Mouse (Mus musculus): ENCODE measurements around the gene Ovca2. TPM values are rescaled to one million over a fixed set of nuclear protein-coding genes. Genes with fewer than 3 reads are reported as not detected.

Ovca2 gene
- polyA plus RNA-seq, 1 experiment from 2014 or later: 14.4 TPM

- ATAC-seq: no peak
- H3K9me3 ChIP-seq (ENCODE audit: control insufficient read depth, low read length): no peaks in the 10 kb centered on the region
- no peak overlapping the region for H3K9ac ChIP-seq (ENCODE audit: low read depth, low read length)
- 0 out of 2 replicates have a peak overlapping the region, but pooled peaks have one; percentile 24 for H3K27ac ChIP-seq (ENCODE audit: low read depth, low read length)
- H3K4me2 ChIP-seq (ENCODE audit: low read length): no peak overlapping the region
- H3K27me3 ChIP-seq (replicated peaks; ENCODE audit: control insufficient read depth, insufficient read depth, low read length): no peaks in the 10 kb centered on the region
- H3K4me1 ChIP-seq (ENCODE audit: control insufficient read depth, insufficient read depth, low read depth, low read length): peaks cover 17% of the 10 kb centered on the region
- no peaks in the 10 kb centered on the region for H3K36me3 ChIP-seq (ENCODE audit: control insufficient read depth, insufficient read depth, low read length)
- 47% methylated on average over 3 of the region's 3 CpGs for WGBS
- no peak overlapping the region for H3K4me3 ChIP-seq (ENCODE audit: low read length)
Measured at GRCm38 (mm10) chr11:75212876-75213275, 34.2 kb upstream of the Ovca2 start.

GRCm38 (mm10) chr11:75212031-75212667 is 33.5 kb upstream of the Ovca2 start:
- H3K4me1 ChIP-seq (ENCODE audit: control insufficient read depth, insufficient read depth, low read depth, low read length): peaks cover 17% of the 10 kb centered on the region

GRCm38 (mm10) chr11:75210755-75211154 is 32.1 kb upstream of the Ovca2 start:
- no peak overlapping the region for H3K27ac ChIP-seq (ENCODE audit: low read depth, low read length)
- 64% methylated on average over 6 of the region's 6 CpGs for WGBS
- H3K4me2 ChIP-seq (ENCODE audit: low read length): no peak overlapping the region
- H3K27me3 ChIP-seq (replicated peaks; ENCODE audit: control insufficient read depth, insufficient read depth, low read length): no peaks in the 10 kb centered on the region
- no peaks in the 10 kb centered on the region for H3K36me3 ChIP-seq (ENCODE audit: control insufficient read depth, insufficient read depth, low read length)
- peaks cover 17% of the 10 kb centered on the region for H3K4me1 ChIP-seq (ENCODE audit: control insufficient read depth, insufficient read depth, low read depth, low read length)
- no peak overlapping the region for H3K9ac ChIP-seq (ENCODE audit: low read depth, low read length)
- ATAC-seq: no peak
- no peaks in the 10 kb centered on the region for H3K9me3 ChIP-seq (ENCODE audit: control insufficient read depth, low read length)
- no peak overlapping the region for H3K4me3 ChIP-seq (ENCODE audit: low read length)

More at GRCm38 (mm10) chr11:75212031-75212667, 33.5 kb upstream of the Ovca2 start:
- 39% methylated on average over 8 of the region's 8 CpGs for WGBS
- peak; percentile 21; the same call in 1 of the 2 replicates for ATAC-seq
- Histone ChIP-seq H3K9ac (ENCODE audit: low read depth, low read length) (no peak overlapping the region), H3K27ac (ENCODE audit: low read depth, low read length) (peak overlapping the region; percentile 61; the same call in 1 of the 2 replicates), H3K9me3 (ENCODE audit: control insufficient read depth, low read length) (no peaks in the 10 kb centered on the region), H3K4me2 (ENCODE audit: low read length) (no peak overlapping the region), H3K4me3 (ENCODE audit: low read length) (no peak overlapping the region), H3K27me3 (replicated peaks; ENCODE audit: control insufficient read depth, insufficient read depth, low read length) (no peaks in the 10 kb centered on the region), H3K36me3 (ENCODE audit: control insufficient read depth, insufficient read depth, low read length) (no peaks in the 10 kb centered on the region)

- no peak overlapping the region for H3K27ac ChIP-seq (ENCODE audit: low read depth, low read length)
- no peaks in the 10 kb centered on the region for H3K9me3 ChIP-seq (ENCODE audit: control insufficient read depth, low read length)
- no peak overlapping the region for H3K9ac ChIP-seq (ENCODE audit: low read depth, low read length)
- no peak overlapping the region for H3K4me2 ChIP-seq (ENCODE audit: low read length)
- H3K36me3 ChIP-seq (ENCODE audit: control insufficient read depth, insufficient read depth, low read length): no peaks in the 10 kb centered on the region
- no peak overlapping the region for H3K4me3 ChIP-seq (ENCODE audit: low read length)
- H3K27me3 ChIP-seq (replicated peaks; ENCODE audit: control insufficient read depth, insufficient read depth, low read length): no peaks in the 10 kb centered on the region
- no peak for ATAC-seq
- peaks cover 17% of the 10 kb centered on the region for H3K4me1 ChIP-seq (ENCODE audit: control insufficient read depth, insufficient read depth, low read depth, low read length)
- 66% methylated on average over 4 of the region's 4 CpGs for WGBS
Measured at GRCm38 (mm10) chr11:75210093-75210492, 31.5 kb upstream of the Ovca2 start.

- ATAC-seq: no peak
- Histone ChIP-seq H3K9me3 (ENCODE audit: control insufficient read depth, low read length) (no peaks in the 10 kb centered on the region), H3K4me2 (ENCODE audit: low read length) (no peak overlapping the region), H3K9ac (ENCODE audit: low read depth, low read length) (no peak overlapping the region), H3K4me1 (ENCODE audit: control insufficient read depth, insufficient read depth, low read depth, low read length) (peaks cover 17% of the 10 kb centered on the region), H3K27ac (ENCODE audit: low read depth, low read length) (no peak overlapping the region), H3K27me3 (replicated peaks; ENCODE audit: control insufficient read depth, insufficient read depth, low read length) (no peaks in the 10 kb centered on the region), H3K4me3 (ENCODE audit: low read length) (no peak overlapping the region), H3K36me3 (ENCODE audit: control insufficient read depth, insufficient read depth, low read length) (no peaks in the 10 kb centered on the region)
- whole genome bisulfite sequencing: 69% methylated on average over 4 of the region's 4 CpGs
Measured at GRCm38 (mm10) chr11:75209363-75209762, 30.7 kb upstream of the Ovca2 start.

- H3K9ac ChIP-seq (ENCODE audit: low read depth, low read length): no peak overlapping the region
- H3K4me2 ChIP-seq (ENCODE audit: low read length): no peak overlapping the region
- no peaks in the 10 kb centered on the region for H3K36me3 ChIP-seq (ENCODE audit: control insufficient read depth, insufficient read depth, low read length)
- no peaks in the 10 kb centered on the region for H3K27me3 ChIP-seq (replicated peaks; ENCODE audit: control insufficient read depth, insufficient read depth, low read length)
- H3K27ac ChIP-seq (ENCODE audit: low read depth, low read length): no peak overlapping the region
- no peak for ATAC-seq
- no peaks in the 10 kb centered on the region for H3K4me1 ChIP-seq (ENCODE audit: control insufficient read depth, insufficient read depth, low read depth, low read length)
- H3K4me3 ChIP-seq (ENCODE audit: low read length): no peak overlapping the region
- H3K9me3 ChIP-seq (ENCODE audit: control insufficient read depth, low read length): no peaks in the 10 kb centered on the region
- 79% methylated on average over 4 of the region's 4 CpGs for WGBS
Measured at GRCm38 (mm10) chr11:75206347-75206746, 27.7 kb upstream of the Ovca2 start.

- no peak for ATAC-seq
- Histone ChIP-seq H3K4me1 (ENCODE audit: control insufficient read depth, insufficient read depth, low read depth, low read length) (no peaks in the 10 kb centered on the region), H3K27ac (ENCODE audit: low read depth, low read length) (no peak overlapping the region), H3K9me3 (ENCODE audit: control insufficient read depth, low read length) (no peaks in the 10 kb centered on the region), H3K4me2 (ENCODE audit: low read length) (no peak overlapping the region), H3K27me3 (replicated peaks; ENCODE audit: control insufficient read depth, insufficient read depth, low read length) (no peaks in the 10 kb centered on the region), H3K36me3 (ENCODE audit: control insufficient read depth, insufficient read depth, low read length) (no peaks in the 10 kb centered on the region), H3K4me3 (ENCODE audit: low read length) (no peak overlapping the region), H3K9ac (ENCODE audit: low read depth, low read length) (no peak overlapping the region)
- WGBS: 40% methylated on average over 9 of the region's 9 CpGs
Measured at GRCm38 (mm10) chr11:75204472-75204871, 25.8 kb upstream of the Ovca2 start.

- H3K27me3 ChIP-seq (replicated peaks; ENCODE audit: control insufficient read depth, insufficient read depth, low read length): no peaks in the 10 kb centered on the region
- 93% methylated on average over 4 of the region's 4 CpGs for WGBS
- H3K4me2 ChIP-seq (ENCODE audit: low read length): no peak overlapping the region
- ATAC-seq: no peak
- no peak overlapping the region for H3K4me3 ChIP-seq (ENCODE audit: low read length)
- no peaks in the 10 kb centered on the region for H3K4me1 ChIP-seq (ENCODE audit: control insufficient read depth, insufficient read depth, low read depth, low read length)
- no peak overlapping the region for H3K27ac ChIP-seq (ENCODE audit: low read depth, low read length)
- no peaks in the 10 kb centered on the region for H3K36me3 ChIP-seq (ENCODE audit: control insufficient read depth, insufficient read depth, low read length)
- H3K9me3 ChIP-seq (ENCODE audit: control insufficient read depth, low read length): no peaks in the 10 kb centered on the region
- H3K9ac ChIP-seq (ENCODE audit: low read depth, low read length): no peak overlapping the region
Measured at GRCm38 (mm10) chr11:75203926-75204325, 25.3 kb upstream of the Ovca2 start.

- 65% methylated on average over 8 of the region's 8 CpGs for WGBS
- no peak overlapping the region for H3K27ac ChIP-seq (ENCODE audit: low read depth, low read length)
- H3K36me3 ChIP-seq (ENCODE audit: control insufficient read depth, insufficient read depth, low read length): no peaks in the 10 kb centered on the region
- no peak overlapping the region for H3K9ac ChIP-seq (ENCODE audit: low read depth, low read length)
- no peak for ATAC-seq
- H3K4me3 ChIP-seq (ENCODE audit: low read length): no peak overlapping the region
- H3K4me2 ChIP-seq (ENCODE audit: low read length): no peak overlapping the region
- no peaks in the 10 kb centered on the region; the same call in 1 of the 2 replicates for H3K4me1 ChIP-seq (ENCODE audit: control insufficient read depth, insufficient read depth, low read depth, low read length)
- H3K9me3 ChIP-seq (ENCODE audit: control insufficient read depth, low read length): no peaks in the 10 kb centered on the region
- no peaks in the 10 kb centered on the region for H3K27me3 ChIP-seq (replicated peaks; ENCODE audit: control insufficient read depth, insufficient read depth, low read length)
Measured at GRCm38 (mm10) chr11:75201721-75202120, 23.1 kb upstream of the Ovca2 start.
